Mouse (Mus musculus): ENCODE results near the gene Jund. TPM values are rescaled to one million over a fixed set of nuclear protein-coding genes. Genes with fewer than 3 reads are reported as not detected.

Jund gene
- total RNA-seq, 2 experiments from 2014 or later, result 163 to 179 TPM

Other genes starting within 250 kb of the Jund start
- gene Klhl26, start 222.0 kb upstream of the Jund start, total RNA-seq (2021), result 10 to 100 TPM; 44.7 to 45.5 TPM
- gene Tmem59l, start 211.6 kb upstream of the Jund start, total RNA-seq (2021), result 100 to 1,000 TPM; 251 to 263 TPM
- gene Crlf1, start 205.8 kb upstream of the Jund start, total RNA-seq (2021), result 10 to 100 TPM; 21.8 to 24.2 TPM
- gene Rex1bd, start 192.2 kb upstream of the Jund start, total RNA-seq (2021), result 100 to 1,000 TPM in 1 of 2 experiments, 10 to 100 TPM in 1; 83.2 to 103 TPM
- 1,000 to 10,000 TPM; 1,048 to 1,082 TPM for gene Uba52, start 188.1 kb upstream of the Jund start, total RNA-seq (2021)
- gene Fkbp8, start 171.2 kb upstream of the Jund start, total RNA-seq (2021), result 100 to 1,000 TPM; 412 to 417 TPM
- 10 to 100 TPM; 39.5 to 40.3 TPM for gene Kxd1, start 171.0 kb upstream of the Jund start, total RNA-seq (2021)
- 10 to 100 TPM; 18.7 TPM for gene Ell, start 159.5 kb upstream of the Jund start, total RNA-seq (2021)
- gene Isyna1, start 104.6 kb upstream of the Jund start, total RNA-seq (2021), result 10 to 100 TPM; 38.8 to 46.1 TPM
- gene Ssbp4, start 90.1 kb upstream of the Jund start, total RNA-seq (2021), result 100 to 1,000 TPM; 253 to 259 TPM
- gene Lrrc25, start 82.8 kb upstream of the Jund start, total RNA-seq (2021), result 1 to 10 TPM; 1.1 to 1.4 TPM
- gene Gdf15, start 66.5 kb upstream of the Jund start, total RNA-seq (2021), result not detected
- gene Pgpep1, start 38.6 kb upstream of the Jund start, total RNA-seq (2021), result 10 to 100 TPM; 25.9 to 30.8 TPM
- gene Lsm4, start 25.7 kb upstream of the Jund start, total RNA-seq (2021), result 10 to 100 TPM; 67.8 to 71.7 TPM
- gene Iqcn, start 4.5 kb downstream of the Jund start, total RNA-seq (2021), result under 1 TPM in 1 of 2 experiments, not detected in 1; 0.14 TPM
- gene Gm3336, start 19.6 kb downstream of the Jund start, total RNA-seq (2021), result not detected
- under 1 TPM; 0.81 to 0.91 TPM for gene Pde4c, start 24.8 kb downstream of the Jund start, total RNA-seq (2021)
- gene Rab3a, start 55.7 kb downstream of the Jund start, total RNA-seq (2021), result 100 to 1,000 TPM; 793 to 809 TPM
- 10 to 100 TPM; 47.6 to 52.2 TPM for gene Mpv17l2, start 62.0 kb downstream of the Jund start, total RNA-seq (2021)
- gene Pik3r2, start 77.8 kb downstream of the Jund start, total RNA-seq (2021), result 100 to 1,000 TPM; 164 to 178 TPM
- 100 to 1,000 TPM; 295 to 297 TPM for gene Mast3, start 106.1 kb downstream of the Jund start, total RNA-seq (2021)
- 1 to 10 TPM; 1.5 TPM for gene Il12rb1, start 109.5 kb downstream of the Jund start, total RNA-seq (2021)
- 10 to 100 TPM; 23.3 to 24.5 TPM for gene Arrdc2, start 140.8 kb downstream of the Jund start, total RNA-seq (2021)
- 10 to 100 TPM; 22.0 to 22.8 TPM for gene Kcnn1, start 164.3 kb downstream of the Jund start, total RNA-seq (2021)
- gene Ccdc124, start 175.0 kb downstream of the Jund start, total RNA-seq (2021), result 10 to 100 TPM; 84.5 to 92.7 TPM
- 1 to 10 TPM; 7.3 to 8.3 TPM for gene Slc5a5, start 193.8 kb downstream of the Jund start, total RNA-seq (2021)
- gene Rpl18a, start 198.5 kb downstream of the Jund start, total RNA-seq (2021), result 100 to 1,000 TPM; 673 to 736 TPM
- 10 to 100 TPM; 73.2 to 77.0 TPM for gene Map1s, start 207.0 kb downstream of the Jund start, total RNA-seq (2021)

Data from layer of hippocampus, postnatal 14 days (tissue).